Mouse (Mus musculus) spleen, adult 2 months (tissue): ENCODE data around the gene Gan. TPM values are rescaled to one million over a fixed set of nuclear protein-coding genes. Genes with fewer than 3 reads are reported as not detected.

ENCODE experiments used
- DNase-seq, 2 experiments: peaks; one replicate each; pipeline versions ENCODE4 v3.0.0 to v3.0.0-alpha.2; 2012 to 2021; ENCODE audit warnings: low spot score in 2 of 2, low read depth in 1 of 2
- H3K27ac ChIP-seq: fragments of 200-500 bp; 2 replicates; pipeline ENCODE4 v1.5.1; 2012; ENCODE audit warnings: low read length, inconsistent platforms; ENCODE audit not compliant: insufficient read depth
- H3K27me3 ChIP-seq: fragments of 200-500 bp; 2 replicates; pipeline ENCODE4 v1.6.1; 2012; ENCODE audit warnings: mild to moderate bottlenecking, moderate library complexity, low read length, inconsistent platforms; ENCODE audit not compliant: control insufficient read depth, insufficient read depth
- H3K36me3 ChIP-seq: fragments of 200-500 bp; 2 replicates; pipeline ENCODE4 v1.6.1; 2012; ENCODE audit warnings: mild to moderate bottlenecking, low read length, inconsistent platforms; ENCODE audit not compliant: control insufficient read depth, insufficient read depth
- H3K4me1 ChIP-seq: fragments of 200-500 bp; 2 replicates; pipeline ENCODE4 v1.6.1; 2011; ENCODE audit warnings: inconsistent platforms; ENCODE audit not compliant: control insufficient read depth, insufficient read depth, insufficient read length
- H3K4me3 ChIP-seq: fragments of 200-500 bp; 2 replicates; pipeline ENCODE4 v1.5.1; 2011; ENCODE audit warnings: mild to moderate bottlenecking, inconsistent platforms; ENCODE audit not compliant: insufficient read depth, insufficient read length; ENCODE audit errors: extremely low read depth
- CTCF ChIP-seq: fragments of 200-500 bp; IDR thresholded peaks from 2 replicates; pipeline ENCODE4 v1.5.1; 2011; ENCODE audit warnings: mild to moderate bottlenecking, inconsistent platforms; ENCODE audit not compliant: insufficient read depth, insufficient read length, insufficient replicate concordance; ENCODE audit errors: extremely low read depth
- POLR2A ChIP-seq: fragments of 200-500 bp; IDR thresholded peaks from 2 replicates; pipeline ENCODE4 v1.6.1; 2011; ENCODE audit warnings: low read depth, low read length, inconsistent platforms
- WGBS: fragments of 180-500 bp; shearing (Covaris S2); methylation state at CpG from one replicate; pipeline ENCODE4 v1.1.7; 2018; 5-methylcytosine and 5-hydroxymethylcytosine counted together
- polyA plus RNA-seq: library from polyadenylated mRNA; depleted of rRNA; stranded (reverse); fragments of >200 nt; gene quantifications from 2 replicates; pipeline ENCODE4 v1.2.3, GENCODE M21; 2012

Gene Gan
- polyA plus RNA-seq, 1 experiment, result 2.9 TPM

- no peak overlapping the region for H3K27ac ChIP-seq
- TF ChIP-seq POLR2A, result no peak
- no peak for TF ChIP-seq CTCF
- DNase-seq, result no peak
- WGBS, result 90% methylated on average over 12 of the region's 12 CpGs
- no peaks in the 10 kb centered on the region for H3K27me3 ChIP-seq
- H3K36me3 ChIP-seq, result no peaks in the 10 kb centered on the region
- H3K4me1 ChIP-seq, result no peaks in the 10 kb centered on the region
- no peak overlapping the region for H3K4me3 ChIP-seq
Measured at GRCm38 (mm10) chr8:117226306-117226705, 68.4 kb downstream of the Gan start.

GRCm38 (mm10) chr8:117227339-117227738 is 69.4 kb downstream of the Gan start:
- TF ChIP-seq POLR2A (no peak), CTCF (no peak)

GRCm38 (mm10) chr8:117233199-117233598 is 75.3 kb downstream of the Gan start:
- no peak for DNase-seq
- Histone ChIP-seq H3K27me3 (no peaks in the 10 kb centered on the region), H3K27ac (no peak overlapping the region), H3K4me3 (no peak overlapping the region), H3K36me3 (no peaks in the 10 kb centered on the region), H3K4me1 (peaks cover 4% of the 10 kb centered on the region; the same call in 1 of the 2 replicates)
- 61% methylated on average over 7 of the region's 7 CpGs for WGBS
- TF ChIP-seq POLR2A (no peak), CTCF (0 out of 2 replicates have a peak, but pooled peaks have one; percentile 3)

More at GRCm38 (mm10) chr8:117227339-117227738, 69.4 kb downstream of the Gan start:
- Histone ChIP-seq H3K36me3 (no peaks in the 10 kb centered on the region), H3K4me1 (no peaks in the 10 kb centered on the region), H3K27ac (no peak overlapping the region), H3K27me3 (no peaks in the 10 kb centered on the region), H3K4me3 (no peak overlapping the region)
- DNase-seq, result no peak
- 60% methylated on average over 2 of the region's 2 CpGs for WGBS

- no peak for TF ChIP-seq CTCF
- TF ChIP-seq POLR2A, result no peak
- WGBS, result 89% methylated on average over 4 of the region's 4 CpGs
- Histone ChIP-seq H3K27me3 (no peaks in the 10 kb centered on the region), H3K27ac (no peak overlapping the region), H3K36me3 (no peaks in the 10 kb centered on the region), H3K4me1 (peaks cover 4% of the 10 kb centered on the region; the same call in 1 of the 2 replicates), H3K4me3 (no peak overlapping the region)
- DNase-seq, result no peak
Measured at GRCm38 (mm10) chr8:117236531-117236930, 78.6 kb downstream of the Gan start.

GRCm38 (mm10) chr8:117240326-117240725 is 82.4 kb downstream of the Gan start:
- H3K4me3 ChIP-seq, result no peak overlapping the region
- H3K27ac ChIP-seq, result no peak overlapping the region
- no peaks in the 10 kb centered on the region for H3K27me3 ChIP-seq
- no peak for DNase-seq
- no peaks in the 10 kb centered on the region for H3K36me3 ChIP-seq
- 90% methylated on average over 5 of the region's 5 CpGs for WGBS
- no peaks in the 10 kb centered on the region for H3K4me1 ChIP-seq
- TF ChIP-seq POLR2A (no peak), CTCF (no peak)

- no peaks in the 10 kb centered on the region for H3K27me3 ChIP-seq
- no peak for TF ChIP-seq POLR2A
- TF ChIP-seq CTCF, result no peak
- 73% methylated on average over 5 of the region's 5 CpGs for WGBS
- H3K4me3 ChIP-seq, result no peak overlapping the region
- no peak overlapping the region for H3K27ac ChIP-seq
- DNase-seq, result no peak
- no peaks in the 10 kb centered on the region for H3K36me3 ChIP-seq
- no peaks in the 10 kb centered on the region for H3K4me1 ChIP-seq
Measured at GRCm38 (mm10) chr8:117240841-117241494, 83.0 kb downstream of the Gan start.

- TF ChIP-seq POLR2A (no peak), CTCF (no peak)
- Histone ChIP-seq H3K27ac (no peak overlapping the region), H3K4me3 (no peak overlapping the region), H3K36me3 (no peaks in the 10 kb centered on the region), H3K27me3 (no peaks in the 10 kb centered on the region), H3K4me1 (no peaks in the 10 kb centered on the region)
- DNase-seq, result no peak
- WGBS, result 85% methylated on average over 3 of the region's 3 CpGs
Measured at GRCm38 (mm10) chr8:117241848-117242247, 83.9 kb downstream of the Gan start.
